Mouse (Mus musculus) cerebellum, postnatal 25 days (tissue): ENCODE data around the gene Efl1.
"Not testable (repeated sequence)": the region's sequence is repeated elsewhere in the genome, so short reads cannot be mapped to it uniquely, and the experiment has no call there.

Experiments used
- DNase-seq, 2 experiments: peaks; one replicate each; pipeline ENCODE4 v3.0.0; 2021; ENCODE audit warnings: mixed read lengths in 2 of 2

Efl1 gene

GRCm38 (mm10) chr7:82764951-82765350 is 116.5 kb downstream of the Efl1 start:
- no peak for DNase-seq

- no peak for DNase-seq
These were observed 118.2 kb downstream of the Efl1 start for GRCm38 (mm10) chr7:82766623-82767022.

GRCm38 (mm10) chr7:82770207-82770606 is 121.8 kb downstream of the Efl1 start:
- no peak for DNase-seq

- not testable (repeated sequence) for DNase-seq
These were observed 122.7 kb downstream of the Efl1 start for GRCm38 (mm10) chr7:82770957-82771660.

- DNase-seq: not testable (repeated sequence)
These were observed 123.2 kb downstream of the Efl1 start for GRCm38 (mm10) chr7:82771661-82772021.

GRCm38 (mm10) chr7:82772481-82772880 is 124.1 kb downstream of the Efl1 start:
- DNase-seq: no peak

GRCm38 (mm10) chr7:82773150-82773549 is 124.7 kb downstream of the Efl1 start:
- DNase-seq: no peak

- DNase-seq: no peak
These were observed 125.5 kb downstream of the Efl1 start for GRCm38 (mm10) chr7:82773884-82774283.

- no peak for DNase-seq
These were observed 126.7 kb downstream of the Efl1 start for GRCm38 (mm10) chr7:82775090-82775489.

- DNase-seq: no peak
These were observed 134.7 kb downstream of the Efl1 start for GRCm38 (mm10) chr7:82783071-82783470.

GRCm38 (mm10) chr7:82783693-82784092 is 135.3 kb downstream of the Efl1 start:
- DNase-seq: no peak

GRCm38 (mm10) chr7:82785335-82785934 is 137.0 kb downstream of the Efl1 start:
- no peak for DNase-seq

GRCm38 (mm10) chr7:82785970-82786647 is 137.7 kb downstream of the Efl1 start:
- DNase-seq: no peak

- DNase-seq: no peak
These were observed 144.2 kb downstream of the Efl1 start for GRCm38 (mm10) chr7:82792644-82793043.

GRCm38 (mm10) chr7:82793111-82793510 is 144.7 kb downstream of the Efl1 start:
- no peak for DNase-seq

- DNase-seq: no peak
These were observed 146.1 kb downstream of the Efl1 start for GRCm38 (mm10) chr7:82794542-82794941.

GRCm38 (mm10) chr7:82802206-82802605 is 153.8 kb downstream of the Efl1 start:
- DNase-seq: no peak

GRCm38 (mm10) chr7:82808257-82808656 is 159.8 kb downstream of the Efl1 start:
- DNase-seq: no peak

- no peak for DNase-seq
These were observed 160.7 kb downstream of the Efl1 start for GRCm38 (mm10) chr7:82809126-82809525.

- DNase-seq: no peak
These were observed 162.4 kb downstream of the Efl1 start for GRCm38 (mm10) chr7:82810799-82811139.

GRCm38 (mm10) chr7:82811140-82811851 is 162.9 kb downstream of the Efl1 start:
- no peak for DNase-seq

- DNase-seq: no peak
These were observed 164.1 kb downstream of the Efl1 start for GRCm38 (mm10) chr7:82812186-82813155.
